Mouse (Mus musculus) kidney, adult 11 months (tissue): ENCODE results near the gene Rgl2.
"Not testable (repeated sequence)": the region's sequence is repeated elsewhere in the genome, so short reads cannot be mapped to it uniquely, and the experiment has no call there.

ENCODE experiments used
- DNase-seq: peaks from one replicate; pipeline ENCODE4 v3.0.0; 2022

Rgl2 gene

GRCm38 (mm10) chr17:33951021-33951946 is 21.9 kb downstream of the Rgl2 start, which contains the start of gene B3galt4:
Gene B3galt4, minus strand, starts transcription at chr17:33951488.
- DNase-seq, result peak; percentile 69

- not testable (repeated sequence) for DNase-seq
These were observed 22.7 kb downstream of the Rgl2 start for GRCm38 (mm10) chr17:33952015-33952414.

GRCm38 (mm10) chr17:33952879-33953278 is 23.5 kb downstream of the Rgl2 start:
- no peak for DNase-seq

- no peak for DNase-seq
These were observed 24.0 kb downstream of the Rgl2 start for GRCm38 (mm10) chr17:33953310-33953709.

- DNase-seq, result no peak
These were observed 24.7 kb downstream of the Rgl2 start for GRCm38 (mm10) chr17:33953961-33954565.

- DNase-seq, result no peak
These were observed 25.6 kb downstream of the Rgl2 start for GRCm38 (mm10) chr17:33954646-33955554.

GRCm38 (mm10) chr17:33955555-33956214 is 26.3 kb downstream of the Rgl2 start, which contains the start of the genes Vps52 and Rps18:
Gene Vps52, plus strand, starts transcription at chr17:33955812.
Gene Rps18, minus strand, starts transcription at chr17:33956001.
- peak; percentile 97 for DNase-seq

- no peak for DNase-seq
These were observed 27.0 kb downstream of the Rgl2 start for GRCm38 (mm10) chr17:33956336-33956735.

GRCm38 (mm10) chr17:33957493-33957892 is 28.1 kb downstream of the Rgl2 start:
- DNase-seq, result no peak

- no peak for DNase-seq
These were observed 29.1 kb downstream of the Rgl2 start for GRCm38 (mm10) chr17:33958451-33958850.

GRCm38 (mm10) chr17:33959135-33959534 is 29.8 kb downstream of the Rgl2 start:
- DNase-seq, result no peak

- no peak for DNase-seq
These were observed 30.6 kb downstream of the Rgl2 start for GRCm38 (mm10) chr17:33959948-33960347.

- DNase-seq, result no peak
These were observed 33.5 kb downstream of the Rgl2 start for GRCm38 (mm10) chr17:33962876-33963275.

GRCm38 (mm10) chr17:33965082-33965845 is 35.9 kb downstream of the Rgl2 start:
- no peak for DNase-seq

GRCm38 (mm10) chr17:33965846-33966550 is 36.7 kb downstream of the Rgl2 start:
- no peak for DNase-seq

GRCm38 (mm10) chr17:33968489-33968888 is 39.1 kb downstream of the Rgl2 start:
- peak; percentile 77 for DNase-seq

- DNase-seq, result no peak
These were observed 39.6 kb downstream of the Rgl2 start for GRCm38 (mm10) chr17:33968927-33969326.

GRCm38 (mm10) chr17:33969394-33969793 is 40.1 kb downstream of the Rgl2 start:
- no peak for DNase-seq

GRCm38 (mm10) chr17:33972691-33973090 is 43.3 kb downstream of the Rgl2 start:
- DNase-seq, result no peak

- no peak for DNase-seq
These were observed 44.2 kb downstream of the Rgl2 start for GRCm38 (mm10) chr17:33973572-33973971.
